Mouse (Mus musculus) limb, embryonic 13.5 days (tissue): Measurements from ENCODE around the gene Xpo6. TPM values are rescaled to one million over a fixed set of nuclear protein-coding genes. Genes with fewer than 3 reads are reported as not detected.

Experiments
- ATAC-seq: fragments of 200-750 bp; cut with Nextera tagmentation; 2 replicates; pipeline ENCODE4 v1.8.0; 2017; ENCODE audit warnings: low read depth, moderate number of reproducible peaks, moderate TSS enrichment; ENCODE audit not compliant: low FRiP score
- H3K27ac ChIP-seq: fragments of 300-500 bp; sonication (generic); 2 replicates; pipeline ENCODE4 v1.5.1; 2015; ENCODE audit warnings: inconsistent platforms, mild to moderate bottlenecking, moderate library complexity
- H3K27me3 ChIP-seq: fragments of 300-500 bp; sonication (generic); 2 replicates; pipeline ENCODE4 v1.6.1; 2015; ENCODE audit warnings: mild to moderate bottlenecking, inconsistent platforms
- H3K36me3 ChIP-seq: fragments of 300-500 bp; sonication (generic); 2 replicates; pipeline ENCODE4 v1.6.1; 2015; ENCODE audit warnings: inconsistent platforms, mild to moderate bottlenecking, moderate library complexity
- H3K4me1 ChIP-seq: fragments of 300-500 bp; sonication (generic); 2 replicates; pipeline ENCODE4 v1.6.1; 2015; ENCODE audit warnings: inconsistent platforms
- H3K4me2 ChIP-seq: fragments of 300-500 bp; sonication (generic); replicated peaks from 2 replicates; pipeline ENCODE4 v1.6.1; 2015; ENCODE audit warnings: inconsistent platforms, mild to moderate bottlenecking, moderate library complexity
- H3K4me3 ChIP-seq: fragments of 300-500 bp; sonication (generic); 2 replicates; pipeline ENCODE4 v1.5.1; 2015; ENCODE audit warnings: moderate library complexity, mild to moderate bottlenecking, inconsistent platforms
- H3K9ac ChIP-seq: fragments of 300-500 bp; sonication (generic); 2 replicates; pipeline ENCODE4 v1.6.1; 2015; ENCODE audit warnings: mild to moderate bottlenecking, inconsistent platforms
- H3K9me3 ChIP-seq: fragments of 300-500 bp; sonication (generic); 2 replicates; pipeline ENCODE4 v1.6.1; 2016; ENCODE audit warnings: inconsistent platforms
- WGBS: fragments of 180-500 bp; shearing (Covaris S2); methylation state at CpG from one replicate; pipeline ENCODE4 v1.1.7; 2015; 5-methylcytosine and 5-hydroxymethylcytosine counted together
- polyA plus RNA-seq: library from polyadenylated mRNA; unstranded; fragments of >200 nt; fragmentation: Nextera tagmentation; extraction: Ambion mirVana; gene quantifications from 2 replicates; pipeline ENCODE4 v1.2.1, GENCODE M21; 2015

Xpo6 gene
- polyA plus RNA-seq, 1 experiment from 2014 or later, result 53.3 TPM

DNA sequence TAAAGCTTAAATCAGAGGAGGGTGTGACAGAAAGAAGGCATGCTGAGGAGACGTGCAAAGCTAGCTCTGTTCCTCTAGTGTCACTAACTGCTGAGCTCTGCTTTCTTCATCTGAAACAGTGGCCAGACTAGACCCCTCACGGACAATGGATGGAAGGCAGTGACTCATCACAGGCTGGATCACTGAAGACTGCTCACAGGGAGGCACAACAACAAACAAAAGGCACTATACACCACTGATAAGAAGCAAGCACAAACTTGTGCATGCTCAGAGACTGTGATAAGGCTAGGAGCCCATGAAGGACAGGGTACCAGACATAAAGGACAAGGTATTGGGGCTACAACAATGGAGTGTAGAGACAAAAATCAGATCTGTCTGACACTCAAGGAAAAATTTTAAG lies 89.1 kb downstream of the Xpo6 start:
- ATAC-seq, result no peak
- Histone ChIP-seq H3K4me3 (no peak overlapping the region), H3K4me2 (no peak overlapping the region), H3K9me3 (no peaks in the 10 kb centered on the region), H3K4me1 (no peaks in the 10 kb centered on the region), H3K27ac (no peak overlapping the region), H3K36me3 (peaks cover 87% of the 10 kb centered on the region), H3K27me3 (no peaks in the 10 kb centered on the region), H3K9ac (no peak overlapping the region)
- WGBS, result 86% methylated on average over 2 of the region's 2 CpGs

DNA sequence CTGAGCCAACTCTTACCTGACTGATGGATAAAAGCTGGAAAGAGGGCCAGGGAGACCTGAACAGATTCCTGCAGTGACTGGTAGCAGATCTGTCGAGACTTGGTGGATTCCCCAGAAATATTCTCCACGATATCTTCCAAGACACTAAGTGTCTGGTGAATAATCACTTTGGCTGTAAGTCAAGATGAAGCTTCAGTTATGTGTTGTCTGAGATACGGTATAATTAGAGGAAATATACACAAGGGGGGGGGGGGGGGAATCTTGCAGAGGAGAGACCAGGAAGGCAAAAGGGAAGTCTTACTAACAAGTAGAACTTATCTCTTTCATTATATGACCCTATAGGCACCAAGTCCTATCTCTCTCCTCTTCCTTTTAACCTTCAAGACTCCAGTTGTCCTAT lies 90.4 kb downstream of the Xpo6 start:
- no peak overlapping the region for H3K9ac ChIP-seq
- no peak overlapping the region for H3K4me3 ChIP-seq
- H3K36me3 ChIP-seq, result peaks cover 89% of the 10 kb centered on the region
- no peak for ATAC-seq
- H3K9me3 ChIP-seq, result no peaks in the 10 kb centered on the region
- 82% methylated on average over 3 of the region's 3 CpGs for WGBS
- no peaks in the 10 kb centered on the region for H3K4me1 ChIP-seq
- no peaks in the 10 kb centered on the region for H3K27me3 ChIP-seq
- H3K27ac ChIP-seq, result no peak overlapping the region
- H3K4me2 ChIP-seq, result no peak overlapping the region

DNA sequence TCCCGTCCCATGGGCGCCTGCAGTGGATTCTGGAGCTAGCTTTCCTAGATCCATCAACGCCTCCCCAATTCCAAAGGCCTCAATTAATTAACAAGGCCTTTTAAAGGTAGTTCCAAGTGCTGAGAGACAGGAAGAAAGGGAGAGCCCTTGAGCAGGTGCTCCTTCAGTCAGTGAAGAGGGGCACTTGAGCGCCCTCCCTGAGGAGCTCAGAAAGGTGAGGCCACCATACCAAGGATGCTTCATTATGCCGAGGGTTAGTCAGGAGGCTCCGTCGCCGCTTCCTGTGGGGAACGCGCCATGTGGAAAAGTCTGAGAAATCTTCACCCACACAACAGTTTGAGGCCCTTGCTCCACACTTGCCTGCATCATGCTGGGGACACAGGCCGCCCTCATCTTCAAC lies 99.9 kb downstream of the Xpo6 start:
- Histone ChIP-seq H3K27ac (no peak overlapping the region), H3K4me1 (no peaks in the 10 kb centered on the region), H3K9me3 (no peaks in the 10 kb centered on the region), H3K36me3 (peaks cover 85% of the 10 kb centered on the region), H3K4me2 (no peak overlapping the region), H3K9ac (no peak overlapping the region), H3K4me3 (no peak overlapping the region), H3K27me3 (no peaks in the 10 kb centered on the region)
- 95% methylated on average over 11 of the region's 11 CpGs for WGBS
- no peak for ATAC-seq

DNA sequence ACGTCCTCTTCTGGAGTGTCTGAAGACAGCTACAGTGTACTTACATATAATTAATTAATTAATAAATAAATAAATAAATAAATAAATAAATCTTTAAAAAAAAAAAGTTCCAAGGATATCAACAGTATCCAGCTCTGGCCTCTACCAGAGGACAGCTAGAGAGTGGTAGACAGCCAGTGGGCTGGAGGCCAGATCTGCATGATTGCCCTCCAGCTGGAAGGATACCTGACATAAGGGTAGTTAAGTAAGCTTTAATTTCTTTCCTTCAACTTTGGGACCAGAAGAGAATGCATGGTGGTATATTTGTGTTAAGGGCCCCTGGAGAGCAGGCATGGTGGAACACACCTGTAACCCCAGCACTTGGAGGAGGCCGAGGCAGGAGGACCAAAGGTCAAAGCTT lies 100.5 kb downstream of the Xpo6 start:
- Histone ChIP-seq H3K27me3 (no peaks in the 10 kb centered on the region), H3K4me1 (no peaks in the 10 kb centered on the region), H3K4me3 (no peak overlapping the region), H3K36me3 (peaks cover 79% of the 10 kb centered on the region), H3K9ac (no peak overlapping the region), H3K27ac (no peak overlapping the region), H3K4me2 (no peak overlapping the region), H3K9me3 (no peaks in the 10 kb centered on the region)
- WGBS, result 81% methylated on average over 2 of the region's 2 CpGs
- no peak for ATAC-seq

DNA sequence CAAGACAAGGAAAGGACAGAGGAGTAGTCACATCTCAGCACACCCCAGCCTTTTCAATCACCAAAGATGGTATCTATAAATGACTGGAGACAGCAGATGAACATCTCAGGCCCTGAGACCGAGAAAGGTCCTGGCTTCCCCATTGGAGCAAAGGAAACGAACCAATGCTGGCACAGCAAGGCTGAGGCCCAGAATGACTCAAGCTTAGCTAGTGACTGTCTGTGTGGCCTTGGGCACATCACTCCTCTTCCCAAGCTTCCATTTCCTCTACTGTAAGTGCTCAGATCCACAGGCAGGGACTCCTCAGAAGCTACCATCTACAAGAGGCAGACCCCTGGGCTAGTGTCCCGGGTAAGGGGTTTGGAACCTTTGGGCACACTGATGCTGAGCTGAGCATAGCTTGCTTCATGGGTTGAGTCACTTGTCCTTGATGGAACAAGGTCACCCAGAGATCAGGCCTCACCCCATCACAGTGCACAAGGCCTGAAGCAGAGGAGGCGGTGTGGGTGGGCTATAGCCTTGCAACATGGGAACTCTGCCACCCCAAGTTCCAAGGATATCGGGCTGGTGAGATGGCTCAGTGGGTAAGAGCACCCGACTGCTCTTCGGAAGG lies 101.0 kb downstream of the Xpo6 start:
- H3K36me3 ChIP-seq, result peaks cover 73% of the 10 kb centered on the region
- H3K4me3 ChIP-seq, result no peak overlapping the region
- H3K9me3 ChIP-seq, result no peaks in the 10 kb centered on the region
- no peaks in the 10 kb centered on the region for H3K27me3 ChIP-seq
- H3K4me2 ChIP-seq, result no peak overlapping the region
- no peaks in the 10 kb centered on the region for H3K4me1 ChIP-seq
- no peak overlapping the region for H3K9ac ChIP-seq
- no peak overlapping the region for H3K27ac ChIP-seq
- ATAC-seq, result no peak
- 92% methylated on average over 7 of the region's 7 CpGs for WGBS

DNA sequence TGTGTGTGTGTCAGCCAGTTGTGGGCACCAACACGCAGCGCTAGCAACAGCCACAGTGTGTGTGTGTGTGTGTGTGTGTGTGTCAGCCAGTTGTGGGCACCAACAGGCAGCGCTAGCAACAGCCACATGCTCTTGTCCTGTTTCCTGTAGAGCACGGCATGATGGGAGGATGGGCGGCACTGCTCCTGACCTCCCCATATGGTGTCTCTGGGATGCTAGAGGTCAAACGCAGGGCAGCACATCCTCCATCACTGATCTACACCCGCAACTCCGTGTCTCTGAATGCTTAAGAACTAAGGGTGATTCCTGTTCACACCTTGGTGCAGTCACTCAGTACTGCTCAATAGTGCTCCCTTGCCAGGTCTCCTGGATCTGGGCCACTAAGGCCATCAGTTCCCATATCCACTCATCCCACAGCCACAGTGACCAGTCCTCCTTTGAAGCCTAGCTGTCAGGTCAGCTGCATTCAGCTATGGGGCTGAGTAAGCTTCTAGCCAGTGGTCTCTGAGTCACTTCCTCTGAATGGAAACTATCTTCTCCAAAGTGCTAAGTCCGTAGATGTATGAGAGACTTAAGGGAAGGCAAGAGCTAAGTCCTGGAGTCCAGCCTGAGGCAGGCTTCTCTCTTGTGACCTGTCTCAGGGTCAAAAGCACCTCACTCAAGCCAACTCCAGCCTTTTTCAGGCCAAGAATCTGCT lies 102.9 kb downstream of the Xpo6 start:
- Histone ChIP-seq H3K27me3 (no peaks in the 10 kb centered on the region), H3K4me3 (no peak overlapping the region), H3K36me3 (peaks cover 56% of the 10 kb centered on the region), H3K27ac (no peak overlapping the region), H3K9me3 (no peaks in the 10 kb centered on the region), H3K9ac (no peak overlapping the region), H3K4me1 (no peaks in the 10 kb centered on the region), H3K4me2 (no peak overlapping the region)
- ATAC-seq, result no peak
- 70% methylated on average over 6 of the region's 9 CpGs for WGBS

DNA sequence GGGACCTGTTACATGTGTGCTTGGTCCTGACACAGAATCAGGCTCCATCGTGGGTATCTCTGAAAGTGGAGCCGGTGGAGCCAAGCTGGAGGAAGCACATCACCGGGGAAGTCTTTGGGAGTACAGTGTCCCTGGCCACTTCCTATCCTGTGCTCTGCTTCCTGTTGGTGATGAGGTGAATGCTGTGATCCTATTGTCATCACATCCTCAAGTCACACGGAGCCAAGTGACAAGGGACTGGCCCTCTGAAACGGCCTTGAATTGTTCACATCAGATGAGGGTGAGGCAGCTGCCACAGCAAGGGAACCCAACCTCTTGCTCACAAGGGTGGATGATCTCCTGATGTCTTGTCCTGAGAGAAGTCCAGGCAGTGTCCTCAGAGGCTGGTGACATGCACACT lies 103.7 kb downstream of the Xpo6 start:
- WGBS, result 89% methylated on average over 5 of the region's 5 CpGs
- no peaks in the 10 kb centered on the region for H3K4me1 ChIP-seq
- no peak for ATAC-seq
- H3K36me3 ChIP-seq, result peaks cover 49% of the 10 kb centered on the region
- H3K27me3 ChIP-seq, result no peaks in the 10 kb centered on the region
- H3K4me3 ChIP-seq, result no peak overlapping the region
- 0 out of 2 replicates have a peak, but pooled peaks cover 1% of the 10 kb centered on the region for H3K9me3 ChIP-seq
- H3K4me2 ChIP-seq, result no peak overlapping the region
- no peak overlapping the region for H3K9ac ChIP-seq
- no peak overlapping the region for H3K27ac ChIP-seq

DNA sequence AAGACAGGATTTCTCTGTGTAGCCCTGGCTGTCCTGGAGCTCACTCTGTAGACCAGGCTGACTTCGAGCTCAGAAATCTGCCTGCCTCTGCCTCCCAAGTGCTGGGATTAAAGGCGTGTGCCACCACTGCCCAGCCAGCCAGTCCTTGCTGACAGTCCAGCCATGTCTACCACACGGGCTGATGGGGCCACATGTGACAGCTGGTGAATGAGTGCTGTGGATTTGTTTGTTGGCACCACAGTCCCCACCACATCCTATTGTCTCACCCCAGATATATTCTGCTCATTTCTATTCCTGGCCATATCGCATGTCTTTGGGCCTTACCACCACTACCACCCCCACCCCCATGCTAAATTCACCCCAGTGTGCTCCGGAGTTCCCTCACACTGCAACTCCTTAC lies 105.6 kb downstream of the Xpo6 start:
- 89% methylated on average over 5 of the region's 5 CpGs for WGBS
- H3K27me3 ChIP-seq, result no peaks in the 10 kb centered on the region
- H3K9ac ChIP-seq, result no peak overlapping the region
- no peak overlapping the region for H3K4me2 ChIP-seq
- peaks cover 31% of the 10 kb centered on the region for H3K36me3 ChIP-seq
- no peak for ATAC-seq
- no peaks in the 10 kb centered on the region for H3K4me1 ChIP-seq
- peaks cover 9% of the 10 kb centered on the region for H3K9me3 ChIP-seq
- H3K27ac ChIP-seq, result no peak overlapping the region
- no peak overlapping the region for H3K4me3 ChIP-seq

DNA sequence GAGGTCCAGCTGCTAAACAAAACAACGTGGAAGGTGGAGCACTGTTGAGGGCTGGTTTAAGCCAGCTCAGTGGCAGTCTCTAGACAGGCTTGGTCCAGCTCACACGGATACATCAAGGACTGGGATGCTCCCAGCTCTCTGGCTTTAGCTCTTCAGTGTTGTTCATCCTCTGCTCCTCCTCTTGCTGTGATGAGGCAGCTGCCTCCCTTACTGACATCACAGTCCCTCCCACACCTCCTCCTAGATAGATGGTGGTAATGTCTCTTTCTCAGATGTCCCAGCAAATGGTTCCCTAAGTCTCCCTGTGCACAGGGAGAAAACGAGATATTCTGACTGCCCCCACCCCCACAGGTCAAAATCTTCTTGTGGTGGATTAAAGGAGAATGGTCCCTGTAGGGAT lies 107.1 kb downstream of the Xpo6 start:
- H3K36me3 ChIP-seq, result peaks cover 17% of the 10 kb centered on the region
- no peak for ATAC-seq
- 33% methylated on average over 3 of the region's 3 CpGs for WGBS
- peaks cover 9% of the 10 kb centered on the region for H3K9me3 ChIP-seq
- H3K4me3 ChIP-seq, result no peak overlapping the region
- H3K9ac ChIP-seq, result no peak overlapping the region
- H3K27me3 ChIP-seq, result no peaks in the 10 kb centered on the region
- H3K27ac ChIP-seq, result no peak overlapping the region
- H3K4me2 ChIP-seq, result no peak overlapping the region
- H3K4me1 ChIP-seq, result no peaks in the 10 kb centered on the region

DNA sequence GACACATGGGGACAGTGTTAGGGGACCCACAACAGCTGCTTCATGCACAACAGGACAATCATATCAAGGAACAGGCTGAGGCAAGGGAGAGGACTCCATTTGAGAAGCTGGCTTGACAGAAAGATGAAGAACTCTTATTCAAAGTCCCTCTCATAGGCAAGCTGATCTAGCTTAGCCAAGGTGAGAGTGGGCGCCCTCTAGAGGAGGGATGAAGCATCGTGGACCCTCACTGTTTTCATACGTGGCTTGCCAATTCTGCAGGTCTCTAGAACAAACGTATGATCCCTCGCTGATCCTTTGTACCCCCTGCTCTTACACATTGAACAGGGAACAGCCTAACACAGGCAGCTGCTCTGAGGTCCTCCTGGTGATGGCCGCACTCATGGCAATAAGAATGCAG lies 110.5 kb downstream of the Xpo6 start:
- H3K4me2 ChIP-seq, result no peak overlapping the region
- no peak for ATAC-seq
- 17% methylated on average over 6 of the region's 6 CpGs for WGBS
- peaks cover 21% of the 10 kb centered on the region for H3K4me1 ChIP-seq
- H3K27ac ChIP-seq, result no peak overlapping the region
- no peak overlapping the region for H3K4me3 ChIP-seq
- peaks cover 13% of the 10 kb centered on the region for H3K27me3 ChIP-seq
- H3K9ac ChIP-seq, result no peak overlapping the region
- no peaks in the 10 kb centered on the region for H3K36me3 ChIP-seq
- H3K9me3 ChIP-seq, result peaks cover 9% of the 10 kb centered on the region

DNA sequence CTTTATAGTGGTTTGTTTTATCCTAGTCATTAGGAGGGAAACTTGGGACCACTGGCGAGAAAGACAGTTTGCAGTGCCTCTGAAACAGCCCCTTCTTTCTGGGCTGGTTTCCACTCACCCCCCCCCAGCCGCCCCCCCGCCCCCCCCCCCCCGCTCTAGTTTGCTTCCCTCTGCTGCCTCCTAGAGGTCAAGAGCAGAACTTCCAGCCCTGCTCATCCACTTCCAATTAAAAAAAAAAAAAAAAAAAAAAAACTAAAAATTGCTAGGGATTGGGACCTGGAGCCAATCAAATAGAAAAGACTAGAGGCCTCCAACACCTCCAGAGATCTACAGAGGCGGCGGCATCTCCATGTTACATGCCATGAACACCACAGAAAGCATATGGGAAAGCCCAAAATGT lies 112.1 kb downstream of the Xpo6 start:
- peaks cover 26% of the 10 kb centered on the region for H3K4me1 ChIP-seq
- H3K4me2 ChIP-seq, result no peak overlapping the region
- ATAC-seq, result 0 out of 2 replicates have a peak, but pooled peaks have one; percentile 12
- H3K27ac ChIP-seq, result no peak overlapping the region
- no peaks in the 10 kb centered on the region for H3K36me3 ChIP-seq
- H3K9me3 ChIP-seq, result peaks cover 9% of the 10 kb centered on the region
- no peak overlapping the region for H3K9ac ChIP-seq
- no peak overlapping the region for H3K4me3 ChIP-seq
- WGBS, result 18% methylated on average over 4 of the region's 6 CpGs
- H3K27me3 ChIP-seq, result peaks cover 29% of the 10 kb centered on the region

DNA sequence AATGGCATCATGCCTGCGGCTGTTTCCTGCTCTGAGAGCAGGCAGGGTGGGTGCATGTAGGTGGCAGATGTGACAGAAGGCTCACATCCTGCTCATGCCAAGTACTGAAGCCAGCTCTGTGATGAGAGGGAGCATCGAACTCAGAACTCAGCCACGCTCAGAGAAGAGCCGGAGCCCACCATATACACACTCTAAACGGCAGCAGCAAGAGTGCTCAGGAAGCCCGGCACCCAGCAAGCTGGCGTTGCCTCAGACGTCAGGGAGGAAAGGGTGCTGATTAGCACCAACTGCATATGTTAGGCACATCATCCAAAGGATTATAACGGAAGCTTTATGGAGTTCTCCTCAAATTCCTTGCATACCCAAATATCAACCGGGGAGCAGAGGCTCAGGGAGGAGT lies 112.7 kb downstream of the Xpo6 start:
- Histone ChIP-seq H3K27ac (no peak overlapping the region; the same call in 1 of the 2 replicates), H3K36me3 (no peaks in the 10 kb centered on the region), H3K4me3 (no peak overlapping the region), H3K4me1 (peaks cover 27% of the 10 kb centered on the region), H3K9ac (no peak overlapping the region), H3K4me2 (no peak overlapping the region), H3K9me3 (peaks cover 9% of the 10 kb centered on the region), H3K27me3 (peaks cover 35% of the 10 kb centered on the region)
- peak; percentile 9; the same call in 1 of the 2 replicates for ATAC-seq
- WGBS, result 54% methylated on average over 10 of the region's 10 CpGs

DNA sequence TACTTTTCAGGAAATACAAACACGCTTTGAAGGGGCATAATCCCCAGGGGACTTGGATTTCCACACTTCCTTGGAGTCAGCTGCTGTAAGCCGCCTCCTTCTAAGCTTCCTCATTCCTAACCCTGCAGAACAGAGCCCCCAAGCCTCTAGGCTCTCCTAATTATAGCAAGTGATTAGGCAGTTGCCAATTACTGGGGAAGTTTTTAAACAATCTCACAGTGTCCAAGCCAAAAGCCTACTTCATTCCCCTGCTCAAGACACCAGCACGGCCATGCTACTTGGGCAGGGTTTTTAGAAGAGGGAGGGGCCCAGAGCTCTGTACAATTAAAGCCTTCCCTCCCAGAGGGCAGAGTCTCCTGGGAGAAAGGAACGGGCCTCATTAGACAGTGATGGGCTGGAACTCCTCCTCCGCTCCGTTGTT lies 114.0 kb downstream of the Xpo6 start:
- no peak overlapping the region for H3K9ac ChIP-seq
- H3K27ac ChIP-seq, result no peak overlapping the region
- H3K4me1 ChIP-seq, result peaks cover 38% of the 10 kb centered on the region
- H3K4me3 ChIP-seq, result no peak overlapping the region
- no peak overlapping the region for H3K4me2 ChIP-seq
- 0 out of 2 replicates have a peak, but pooled peaks have one; percentile 37 for ATAC-seq
- H3K36me3 ChIP-seq, result no peaks in the 10 kb centered on the region
- H3K9me3 ChIP-seq, result peaks cover 5% of the 10 kb centered on the region
- H3K27me3 ChIP-seq, result peaks cover 48% of the 10 kb centered on the region
- WGBS, result 11% methylated on average over 6 of the region's 6 CpGs
